Mouse (Mus musculus) granulocyte monocyte progenitor cell, adult 5-6 weeks (primary cell): ENCODE measurements around the gene Diaph2. TPM values are rescaled to one million over a fixed set of nuclear protein-coding genes. Genes with fewer than 3 reads are reported as not detected.
"Not testable (repeated sequence)": the region's sequence is repeated elsewhere in the genome, so short reads cannot be mapped to it uniquely, and the experiment has no call there.

Source experiments
- ATAC-seq: replicated peaks from 2 replicates; pipeline ENCODE4 v1.8.0; 2016; ENCODE audit warnings: mild to moderate bottlenecking, moderate TSS enrichment, inconsistent platforms; ENCODE audit not compliant: poor library complexity, severe bottlenecking
- total RNA-seq, 2 experiments: library from RNA; stranded (forward) in 1 of 2; stranded (reverse) in 1 of 2; fragments of 200-712, 200-1000 nt in 1 of 2; fragments of >200 nt in 1 of 2; fragmentation: Nextera tagmentation in 1 of 2; gene quantifications; 2 replicates each; pipeline ENCODE4 v1.2.3; 2014 to 2017

The Diaph2 gene
- total RNA-seq, 2 experiments from 2014 or later: 10.9 to 33.7 TPM

GRCm38 (mm10) chrX:129784062-129784461 is 34.5 kb downstream of the Diaph2 start:
- ATAC-seq: no peak

DNA sequence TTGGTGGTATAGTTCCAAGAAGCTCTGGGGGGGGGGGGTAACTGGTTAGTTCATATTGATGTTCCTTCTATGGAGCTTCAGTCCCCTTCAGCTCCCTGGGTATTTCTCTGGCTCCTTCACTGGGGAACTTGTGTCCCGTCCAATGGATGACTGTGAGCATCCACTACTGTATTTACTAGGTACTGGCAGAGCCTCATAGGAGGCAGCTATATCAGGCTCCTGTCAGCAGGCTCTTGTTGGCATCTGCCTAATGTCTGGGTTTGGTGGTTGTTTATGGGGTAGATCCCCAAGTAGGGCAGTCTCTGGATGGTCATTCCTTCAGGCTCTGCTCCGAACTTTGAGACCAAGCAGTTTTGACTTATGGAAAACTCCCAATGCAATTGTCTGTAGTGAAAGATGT is 50.4 kb downstream of the Diaph2 start:
- ATAC-seq: not testable (repeated sequence)

GRCm38 (mm10) chrX:129831903-129832302 is 82.4 kb downstream of the Diaph2 start:
- no peak for ATAC-seq

DNA sequence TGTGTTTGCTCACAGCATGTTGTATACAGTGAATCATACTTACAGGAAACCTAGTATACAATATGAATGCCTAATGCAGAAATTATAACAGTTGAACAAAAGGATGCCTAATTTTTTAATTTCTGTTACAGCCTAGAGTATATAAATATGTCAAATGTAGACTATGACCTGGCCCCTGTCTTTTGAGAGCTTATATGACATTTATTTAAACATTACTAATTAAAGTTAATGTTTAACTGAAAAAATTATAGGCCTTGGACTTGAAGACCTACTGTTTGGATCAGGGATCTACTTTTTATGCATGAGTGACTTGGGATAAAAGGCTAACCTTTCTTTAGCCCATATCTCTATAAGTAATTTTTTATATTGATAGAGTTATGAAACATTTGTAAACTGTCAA is 84.3 kb downstream of the Diaph2 start:
- no peak for ATAC-seq

GRCm38 (mm10) chrX:129884465-129884864 is 134.9 kb downstream of the Diaph2 start:
- ATAC-seq: 0 out of 2 replicates have a peak, but pooled peaks have one; percentile 33

DNA sequence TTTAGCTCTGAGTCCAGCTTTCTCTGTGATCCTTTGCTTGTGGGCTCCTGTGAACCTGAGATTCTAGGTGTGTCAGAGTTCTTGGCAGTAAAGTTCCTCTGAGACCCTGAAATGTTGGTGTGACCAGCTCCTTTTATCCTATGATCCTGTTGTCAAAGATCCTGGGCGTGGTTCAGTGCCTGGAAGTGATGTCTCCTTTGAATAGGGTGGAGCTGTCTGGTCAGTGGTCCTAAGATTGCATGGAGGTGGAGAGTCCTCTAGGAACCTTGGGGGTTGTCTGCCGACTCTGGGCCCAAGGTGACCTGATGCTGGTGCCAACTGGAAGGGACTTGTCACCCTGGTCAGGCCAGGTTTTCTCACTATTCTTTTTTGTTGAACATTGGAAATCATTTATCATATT is 176.3 kb downstream of the Diaph2 start:
- ATAC-seq: no peak

- no peak for ATAC-seq
Observed at GRCm38 (mm10) chrX:129974816-129975215, 225.3 kb downstream of the Diaph2 start.

DNA sequence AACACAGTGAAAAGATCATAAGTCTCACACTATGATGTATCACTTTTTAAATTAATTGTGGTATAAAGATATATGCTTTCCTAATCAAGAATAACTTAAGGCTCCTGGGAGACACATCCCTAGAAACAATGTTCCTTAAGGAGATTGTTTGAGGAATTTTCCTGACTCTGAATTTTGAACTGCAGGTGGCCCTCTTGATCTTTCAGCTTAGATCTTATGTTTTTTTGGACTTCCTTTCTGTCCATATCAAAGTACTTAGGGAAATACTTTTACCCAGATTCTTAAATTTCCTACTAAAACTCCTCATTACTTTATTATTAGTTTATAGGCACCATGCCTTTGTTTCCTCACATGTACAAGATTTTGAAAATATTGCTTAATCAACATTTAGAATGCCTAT is 258.7 kb downstream of the Diaph2 start:
- no peak for ATAC-seq

DNA sequence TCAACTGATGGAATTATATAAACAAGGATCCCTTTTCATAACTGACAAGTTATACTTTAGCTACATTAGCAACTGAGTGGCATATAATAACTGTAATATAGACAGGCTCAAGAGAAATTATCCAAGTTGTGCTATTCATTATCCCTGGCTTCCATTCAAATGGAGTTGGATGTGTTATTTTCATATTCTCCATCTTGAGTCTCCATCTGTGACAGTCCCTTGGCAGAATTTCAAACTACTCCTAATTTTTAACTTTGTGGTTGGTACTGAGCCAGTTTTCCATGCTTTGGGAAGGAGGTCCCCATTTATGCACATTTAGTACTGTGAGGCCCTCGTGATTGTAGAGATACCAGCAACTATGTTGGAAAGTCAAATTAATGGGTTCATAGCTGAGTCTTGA is 270.2 kb downstream of the Diaph2 start:
- no peak for ATAC-seq

DNA sequence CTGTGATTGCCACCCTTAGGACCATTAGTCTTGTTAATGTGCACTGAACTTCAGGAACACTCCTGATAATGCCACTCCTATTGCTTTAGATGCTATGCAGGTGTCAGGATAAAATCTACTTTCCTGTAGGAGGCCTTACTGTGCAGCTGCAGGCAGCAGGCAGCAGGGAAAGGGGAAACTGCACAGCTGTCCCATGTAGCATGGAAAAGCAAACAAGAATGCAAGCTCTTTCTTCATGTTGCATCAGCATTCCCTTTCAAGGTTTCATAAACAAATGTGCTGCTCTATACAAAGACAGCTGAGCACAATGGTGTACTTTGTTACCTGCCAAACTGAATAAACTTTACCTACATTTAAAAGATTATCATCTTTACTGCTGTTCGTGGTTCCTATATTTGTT is 295.0 kb downstream of the Diaph2 start:
- ATAC-seq: no peak

DNA sequence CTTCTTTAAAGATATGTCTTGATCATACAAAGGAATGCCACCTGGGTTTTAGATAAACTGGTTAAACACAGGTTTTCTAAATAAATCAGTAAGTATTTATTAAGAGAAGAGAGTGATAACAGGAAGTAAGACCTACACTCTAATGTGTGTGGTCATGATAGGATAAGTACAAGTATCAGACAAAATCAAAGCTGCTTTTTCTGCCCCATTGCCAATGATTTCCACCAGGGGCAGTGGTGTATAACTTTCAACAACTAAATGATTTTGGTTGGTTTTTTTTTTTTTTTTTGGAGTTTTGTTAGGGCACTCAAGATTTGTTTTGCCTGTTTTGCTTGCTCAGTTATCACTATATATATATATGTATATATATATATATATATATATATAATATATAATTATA is 399.7 kb downstream of the Diaph2 start:
- ATAC-seq: no peak

- no peak for ATAC-seq
Observed at GRCm38 (mm10) chrX:130152164-130152563, 402.6 kb downstream of the Diaph2 start.

DNA sequence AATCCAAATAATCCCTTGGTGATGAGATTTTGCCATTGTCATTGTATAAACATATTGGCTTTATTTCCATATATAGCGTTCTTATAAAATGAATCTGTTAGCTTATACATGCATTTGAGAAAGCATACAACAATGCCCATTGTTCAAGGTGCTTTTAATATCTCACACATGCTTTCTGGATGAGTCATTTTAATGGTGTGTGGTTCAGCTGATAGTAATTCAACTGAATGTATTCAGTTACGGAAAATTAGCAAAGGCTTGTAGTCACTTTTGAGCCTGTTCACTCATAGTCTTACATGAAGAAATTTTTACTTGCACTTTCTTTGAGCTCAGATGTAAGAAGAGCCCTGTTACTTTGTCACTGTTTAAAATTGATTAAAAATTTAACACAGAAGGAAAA is 423.6 kb downstream of the Diaph2 start:
- ATAC-seq: no peak

DNA sequence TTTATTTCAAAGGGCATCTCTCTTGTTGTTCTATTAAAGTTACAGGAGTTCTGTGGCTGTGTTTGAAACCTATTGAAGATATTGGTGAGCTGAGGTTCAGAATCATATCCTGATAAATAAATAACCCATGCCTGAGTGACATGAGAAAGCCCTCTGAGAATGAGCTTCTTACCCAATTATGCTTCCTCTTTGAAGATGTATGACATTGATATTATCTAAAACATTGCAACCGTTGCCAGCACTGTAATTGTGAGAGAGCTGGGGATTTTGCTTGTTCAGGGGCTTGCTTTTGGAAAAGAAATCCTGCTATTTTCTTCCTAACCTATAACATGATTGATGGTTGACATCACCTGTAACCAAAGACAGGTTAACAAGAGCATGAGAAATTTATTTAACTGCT is 438.3 kb downstream of the Diaph2 start:
- ATAC-seq: peak; percentile 55; the same call in 1 of the 2 replicates

DNA sequence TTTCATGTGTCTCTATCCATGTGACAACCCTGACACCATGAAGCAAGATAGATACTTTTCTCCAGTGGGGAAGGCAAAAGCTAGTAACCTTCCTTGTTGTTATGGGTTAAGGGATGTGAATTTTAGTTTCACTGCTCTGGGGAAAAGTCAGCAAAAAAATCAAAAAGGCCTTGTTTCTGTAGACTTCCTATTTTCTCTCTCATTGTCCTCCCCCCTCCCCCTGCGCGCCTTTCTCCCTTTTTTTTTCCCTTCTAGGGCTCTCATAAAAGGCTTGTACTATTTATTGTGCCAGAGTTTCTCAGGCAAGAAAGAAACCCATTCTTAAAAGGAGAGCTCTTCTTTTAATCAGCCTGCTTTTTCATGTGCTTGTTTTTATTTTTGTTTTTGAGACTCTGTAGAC is 438.9 kb downstream of the Diaph2 start:
- ATAC-seq: peak; percentile 27; the same call in 1 of the 2 replicates

GRCm38 (mm10) chrX:130189250-130189649 is 439.7 kb downstream of the Diaph2 start:
- no peak for ATAC-seq

DNA sequence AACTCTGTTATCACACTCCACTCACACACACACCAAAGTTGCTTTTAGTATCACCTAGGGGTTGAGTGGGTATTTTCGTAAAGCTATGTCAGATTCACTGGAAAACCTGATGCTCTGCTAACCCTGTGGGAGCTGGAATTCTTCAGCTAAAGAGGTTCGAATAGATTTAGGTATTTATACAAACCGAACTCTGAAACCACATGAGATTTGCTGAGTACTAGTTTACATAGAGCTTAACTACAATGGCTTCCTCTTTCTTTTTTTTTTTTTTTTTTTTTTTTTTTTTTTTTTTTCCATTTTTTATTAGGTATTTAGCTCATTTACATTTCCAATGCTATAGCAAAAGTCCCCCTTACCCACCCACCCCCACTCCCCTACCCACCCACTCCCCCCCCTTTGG is 447.9 kb downstream of the Diaph2 start:
- ATAC-seq: not testable (repeated sequence)

DNA sequence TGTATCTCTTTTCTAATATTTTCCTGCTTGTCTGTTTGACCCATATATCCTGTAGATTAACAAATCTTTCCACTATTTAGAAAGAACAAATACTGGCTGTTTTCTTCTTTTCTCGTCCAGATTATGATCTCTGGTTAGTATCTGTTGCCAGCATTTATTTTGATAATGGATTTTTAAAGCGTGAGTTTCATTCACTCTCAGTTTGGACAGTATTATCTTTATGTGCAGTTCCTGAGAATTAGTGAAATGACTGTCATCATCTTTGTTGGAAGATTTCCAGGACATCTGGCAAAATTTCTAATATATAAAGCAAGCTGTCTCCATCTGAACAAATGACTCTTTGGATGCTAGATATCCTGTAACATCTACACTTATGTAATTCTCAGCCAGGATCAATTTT is 455.7 kb downstream of the Diaph2 start:
- no peak for ATAC-seq

- ATAC-seq: peak; percentile 60
Observed at GRCm38 (mm10) chrX:130212227-130212626, 462.7 kb downstream of the Diaph2 start.

DNA sequence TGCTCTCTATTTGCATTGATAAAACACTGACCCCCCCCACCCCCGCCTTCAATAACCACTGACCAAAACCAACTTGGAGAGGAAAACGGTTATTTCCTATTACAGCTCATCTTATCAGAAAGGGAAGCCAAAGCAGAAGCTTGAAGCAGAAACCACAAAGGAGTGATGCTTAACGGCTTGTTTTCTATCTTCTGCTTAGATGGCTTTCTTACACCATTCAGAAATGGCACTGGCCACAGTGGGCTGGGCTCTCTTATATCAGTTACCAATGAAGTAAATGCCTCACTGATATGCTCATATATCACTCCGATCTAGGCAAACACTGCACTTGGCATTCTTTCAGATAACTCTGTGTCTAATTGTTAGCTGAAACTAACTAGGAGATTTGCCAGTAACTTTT is 463.2 kb downstream of the Diaph2 start:
- peak; percentile 96 for ATAC-seq

GRCm38 (mm10) chrX:130230045-130230444 is 480.5 kb downstream of the Diaph2 start:
- no peak for ATAC-seq

- ATAC-seq: no peak
Observed at GRCm38 (mm10) chrX:130235167-130235566, 485.6 kb downstream of the Diaph2 start.

- ATAC-seq: no peak
Observed at GRCm38 (mm10) chrX:130246652-130247051, 497.1 kb downstream of the Diaph2 start.
